Mouse (Mus musculus): ENCODE measurements around the gene Ppp4r4. TPM values are rescaled to one million over a fixed set of nuclear protein-coding genes. Genes with fewer than 3 reads are reported as not detected.
"Not testable (repeated sequence)": the region's sequence is repeated elsewhere in the genome, so short reads cannot be mapped to it uniquely, and the experiment has no call there.

Gene Ppp4r4
- total RNA-seq, 1 experiment from 2014 or later: 5.3 TPM

DNA sequence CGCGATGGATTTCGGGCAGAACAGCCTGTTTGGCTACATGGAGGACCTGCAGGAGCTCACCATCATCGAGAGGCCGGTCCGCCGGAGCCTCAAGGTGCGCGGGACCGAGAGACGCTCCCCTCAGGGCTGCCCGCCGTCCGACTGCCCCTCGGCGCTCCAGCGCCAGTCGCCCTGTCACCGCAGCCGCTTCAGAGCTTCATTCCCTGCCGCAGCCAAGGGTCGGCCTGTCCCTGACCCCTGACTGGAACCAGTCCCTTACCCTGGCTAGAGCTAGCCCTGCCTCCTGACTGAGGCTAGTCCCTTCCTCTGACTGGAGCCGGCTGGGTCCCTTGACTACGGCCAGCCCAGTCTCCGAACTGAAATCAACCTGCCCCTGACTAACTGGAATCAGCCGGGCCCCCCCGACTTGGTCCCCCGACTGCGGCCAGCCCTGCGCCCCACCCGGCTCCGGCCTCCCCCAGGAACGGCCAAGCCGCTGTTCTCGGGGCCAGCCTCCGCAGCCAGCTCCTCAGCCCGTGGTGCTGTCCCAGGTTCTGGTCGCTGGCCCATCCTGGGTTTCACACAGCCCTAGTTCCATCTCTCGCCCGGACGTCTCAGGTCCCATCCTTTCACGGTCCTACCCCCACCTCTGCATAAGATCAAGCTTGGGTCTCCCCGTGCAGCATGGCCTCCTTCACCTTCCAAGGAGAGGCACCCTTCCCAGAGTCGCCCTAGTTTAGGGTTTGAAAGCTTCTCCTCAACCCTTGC lies 739 bp downstream of the Ppp4r4 start:
- DNase-seq: peak; percentile 46

DNA sequence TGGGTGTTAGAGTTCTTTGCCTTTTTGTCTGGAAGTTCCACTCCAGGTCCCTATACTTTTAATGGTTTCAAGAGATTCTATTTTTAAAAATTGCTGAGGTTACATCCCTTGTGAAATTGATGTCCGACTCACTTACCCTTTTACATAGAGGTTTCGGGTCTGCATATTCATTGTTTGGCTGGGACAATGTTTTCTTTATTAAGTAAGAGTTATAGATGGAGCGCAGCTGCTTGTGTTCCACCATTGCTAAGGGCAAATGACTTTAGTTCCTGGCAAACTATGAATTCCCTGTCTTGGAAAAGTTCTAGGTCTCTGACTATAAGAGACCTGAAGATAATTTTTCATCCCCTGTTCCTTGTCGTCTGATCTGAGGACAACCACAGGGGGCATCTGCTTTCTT lies 8.3 kb downstream of the Ppp4r4 start:
- no peak for DNase-seq

DNA sequence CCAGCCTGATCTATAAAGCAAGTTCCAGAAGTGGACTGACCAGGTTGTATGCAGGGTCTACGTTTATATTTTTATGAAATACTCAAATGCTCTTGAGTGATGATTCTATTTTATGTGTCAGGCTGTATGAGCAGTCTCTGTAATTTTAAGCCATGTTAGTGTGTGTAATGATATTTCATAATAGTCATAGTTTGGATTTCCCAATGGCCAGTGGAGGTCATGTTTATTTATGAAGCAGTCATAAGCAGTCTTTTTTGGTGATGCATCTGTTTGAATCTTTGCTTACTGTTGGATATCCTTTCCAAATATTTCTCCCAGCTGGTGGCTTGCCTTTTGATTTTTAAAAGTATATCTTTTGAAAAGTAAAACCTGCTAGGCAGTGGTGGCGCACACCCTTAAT lies 11.3 kb downstream of the Ppp4r4 start:
- no peak for DNase-seq

DNA sequence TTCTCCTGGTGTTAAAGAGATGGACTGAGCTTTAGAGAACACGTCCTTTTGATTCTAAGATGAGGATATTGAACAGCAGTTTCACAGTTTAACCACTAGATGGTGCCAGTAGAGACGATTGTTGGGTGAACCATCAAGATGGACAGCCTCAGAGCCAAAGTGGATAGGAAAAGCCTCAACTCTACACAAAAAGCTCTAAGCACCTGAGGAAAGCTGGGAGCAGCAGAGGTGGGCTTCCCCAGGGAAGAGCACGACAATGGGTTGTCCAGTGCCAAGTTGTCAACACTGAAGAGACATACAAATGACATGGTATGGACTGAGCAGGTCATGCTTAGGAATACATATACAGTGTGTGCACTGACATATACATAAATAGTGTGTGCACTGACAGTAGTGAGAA lies 12.1 kb downstream of the Ppp4r4 start:
- no peak for DNase-seq

DNA sequence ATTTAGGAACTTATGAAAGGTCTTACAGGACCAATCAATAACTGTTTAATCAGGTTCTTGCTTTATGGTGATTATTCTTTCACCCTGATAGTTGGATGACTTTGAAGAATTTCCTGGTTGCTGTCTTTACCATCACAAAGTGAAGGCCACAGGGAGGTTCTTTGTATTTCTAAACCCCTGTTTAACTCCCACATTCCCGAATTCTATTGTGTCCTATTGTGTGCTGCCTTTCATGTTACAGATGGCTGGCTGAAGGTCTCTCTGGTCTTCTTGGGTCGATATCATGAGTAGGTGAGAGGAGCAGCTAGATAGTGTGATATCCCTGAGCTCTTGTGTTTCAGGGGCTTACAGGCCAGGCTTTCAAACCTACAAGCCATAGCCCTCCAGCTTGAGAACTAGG lies 15.4 kb downstream of the Ppp4r4 start:
- no peak for DNase-seq

DNA sequence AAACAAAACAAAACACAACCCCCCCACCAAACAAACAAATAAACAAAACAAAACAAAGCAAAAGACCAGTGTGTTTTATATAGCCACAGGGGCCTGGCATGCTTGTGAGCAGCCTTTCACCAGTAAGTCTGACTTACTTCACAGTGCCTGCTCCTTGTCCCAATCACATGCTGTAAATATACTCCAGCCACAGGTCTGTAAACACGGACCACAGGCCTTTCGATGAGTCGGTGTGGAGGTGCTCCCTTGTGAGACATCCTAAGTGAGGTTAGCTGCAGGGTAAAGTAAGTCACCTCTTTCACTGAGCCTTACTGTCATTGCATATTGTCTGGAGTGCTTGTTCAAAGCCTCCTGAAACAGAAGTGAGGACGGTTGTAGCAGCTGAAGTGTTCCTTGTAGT lies 16.4 kb downstream of the Ppp4r4 start:
- no peak for DNase-seq

DNA sequence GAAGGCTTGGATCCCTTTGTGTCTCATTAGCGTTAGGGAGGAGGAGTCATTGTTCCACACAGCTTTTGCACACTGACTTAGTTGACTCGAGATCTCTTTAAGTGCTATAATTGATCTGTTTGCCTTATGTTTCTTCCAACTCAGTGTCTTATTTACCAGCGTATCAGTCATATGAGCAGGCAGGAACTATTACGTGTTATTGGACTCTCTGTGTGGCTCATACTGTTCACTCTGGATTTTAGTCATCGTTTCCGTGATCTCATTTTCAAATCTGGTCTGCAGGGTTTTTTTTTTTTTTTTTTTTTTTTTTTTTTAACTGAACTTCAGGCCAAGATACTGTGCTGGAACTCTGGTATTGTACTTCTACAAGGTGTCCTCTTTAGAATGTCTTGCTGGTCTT lies 18.0 kb downstream of the Ppp4r4 start:
- no peak for DNase-seq

DNA sequence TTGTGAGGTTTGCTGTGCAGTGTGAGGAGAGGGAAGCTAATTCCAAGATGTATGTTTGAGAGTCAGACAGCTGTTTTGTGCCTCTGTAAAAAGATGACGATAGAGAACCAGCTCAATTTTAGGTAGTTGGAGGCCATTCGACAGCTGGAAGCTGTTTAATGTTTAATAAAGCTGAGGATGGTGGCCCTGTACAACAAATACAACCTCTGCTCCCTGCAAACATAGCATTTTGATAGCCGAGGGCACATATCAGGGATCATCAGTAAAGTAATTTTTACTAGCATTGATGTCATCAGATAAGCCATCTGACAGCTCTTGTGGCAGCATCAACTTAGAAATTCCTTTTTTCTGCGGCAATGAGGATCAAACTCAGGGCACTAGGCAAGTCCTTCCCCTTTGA lies 19.3 kb downstream of the Ppp4r4 start:
- DNase-seq: no peak

DNA sequence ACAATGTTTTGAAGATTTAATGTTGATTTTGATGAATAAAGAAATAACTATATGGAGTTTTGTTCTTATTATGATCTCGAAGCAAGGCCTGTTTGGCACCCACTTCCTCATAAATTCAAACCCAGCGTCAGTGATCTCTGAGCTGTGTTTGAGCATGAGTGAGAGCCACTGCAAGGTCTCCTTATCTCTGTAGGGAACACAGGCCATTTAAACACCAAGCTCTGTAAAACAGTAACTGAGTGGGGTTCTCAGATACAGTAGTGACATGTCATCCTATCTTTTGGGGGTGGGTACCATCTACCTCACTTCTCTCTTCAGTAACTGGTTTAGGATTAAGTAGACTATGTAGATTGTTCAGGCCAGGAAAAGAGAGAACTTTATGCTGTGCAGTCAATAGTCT lies 20.4 kb downstream of the Ppp4r4 start:
- DNase-seq: no peak

DNA sequence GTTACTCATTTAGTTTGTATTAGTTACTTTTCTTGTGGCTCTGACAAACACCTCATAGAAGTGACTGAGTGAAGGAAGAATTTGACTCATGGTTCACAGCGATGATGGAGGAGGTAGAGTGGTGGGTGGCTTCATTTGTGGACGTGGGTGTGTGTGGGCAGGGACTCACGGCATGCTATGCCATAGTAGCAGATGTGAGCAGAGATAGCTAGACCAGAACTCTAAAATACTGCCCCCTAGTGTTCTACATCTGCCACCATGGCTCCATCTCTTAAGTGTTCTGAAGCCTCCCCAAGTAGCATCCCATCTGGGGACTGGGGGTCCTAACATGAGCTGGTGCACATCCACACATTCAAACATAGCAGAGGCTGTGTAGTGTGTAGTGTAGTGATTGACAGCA lies 21.4 kb downstream of the Ppp4r4 start:
- no peak for DNase-seq

DNA sequence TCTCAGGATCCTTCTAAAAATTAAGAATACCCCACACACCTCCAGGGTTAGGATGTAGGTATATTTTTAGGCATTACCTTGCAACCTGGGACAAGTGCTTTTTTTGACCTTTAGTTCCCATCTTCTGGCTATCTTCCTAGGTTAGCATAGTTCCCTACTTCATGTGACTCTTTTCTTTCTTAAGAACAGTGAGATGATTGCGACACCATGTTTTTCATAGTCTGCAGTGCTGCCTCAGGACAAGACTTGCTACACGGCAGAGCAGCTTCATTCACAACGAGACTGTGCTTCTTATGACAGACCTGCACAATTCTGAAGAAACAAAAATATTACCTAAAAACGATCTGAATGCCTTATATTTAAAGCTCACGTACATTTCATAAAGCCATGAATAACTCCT lies 24.8 kb downstream of the Ppp4r4 start:
- no peak for DNase-seq

DNA sequence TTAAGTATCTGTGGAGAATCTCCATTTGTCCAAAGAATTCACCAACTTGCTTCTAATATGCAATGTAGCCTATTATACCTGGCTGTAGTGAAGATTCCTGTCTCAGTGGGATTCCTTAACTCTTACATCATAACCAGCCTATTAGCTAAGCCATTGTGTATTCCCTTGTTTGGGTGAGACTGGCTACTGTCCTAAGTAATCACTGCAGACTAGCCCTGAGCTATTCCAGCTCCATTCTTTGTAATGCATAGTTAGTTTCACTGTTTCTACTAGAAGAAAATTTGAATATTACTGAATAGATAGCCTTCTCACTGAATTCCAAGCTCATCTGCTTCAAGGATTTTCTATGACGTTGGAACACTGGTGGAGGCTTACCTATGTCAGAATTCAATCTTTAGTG lies 32.6 kb downstream of the Ppp4r4 start:
- no peak for DNase-seq

DNA sequence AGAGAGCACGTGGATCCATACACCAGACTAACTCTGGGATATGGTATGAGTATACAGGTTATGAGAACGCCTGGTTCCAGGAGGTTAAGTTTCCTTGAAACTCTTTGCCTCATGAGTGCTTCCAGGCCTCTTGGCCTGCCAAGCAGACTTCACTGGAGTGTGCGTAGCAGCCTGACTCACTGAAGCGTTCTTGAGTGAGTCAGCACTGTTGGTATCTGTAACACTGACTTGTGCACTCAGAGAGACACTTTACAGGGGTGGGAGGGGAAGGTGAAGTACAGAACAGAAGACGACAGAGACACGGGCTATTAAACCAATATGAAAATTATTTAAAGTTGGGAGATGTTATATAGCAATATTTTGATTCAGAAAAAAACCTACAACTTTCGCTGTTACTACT lies 33.1 kb downstream of the Ppp4r4 start:
- peak; percentile 16 for DNase-seq

DNA sequence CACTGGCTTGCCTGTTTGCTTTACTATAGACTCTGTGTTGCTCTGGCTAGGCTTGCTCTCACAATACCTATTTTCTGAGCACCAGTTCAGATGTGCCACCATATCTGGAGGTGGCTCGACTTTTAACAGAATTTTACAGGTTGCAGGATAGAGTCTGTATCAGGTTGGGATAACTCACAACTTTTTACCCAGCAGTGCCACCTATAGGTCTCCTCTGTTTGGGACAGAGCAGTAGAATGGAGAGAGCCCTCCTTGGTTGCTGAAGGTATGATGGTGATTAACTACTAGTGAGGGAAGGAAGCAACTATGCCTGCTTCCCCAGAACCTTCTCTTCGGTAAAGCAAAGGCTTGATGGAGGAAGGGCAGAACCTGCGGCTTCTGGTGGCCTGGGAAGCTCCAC lies 35.0 kb downstream of the Ppp4r4 start:
- DNase-seq: no peak

DNA sequence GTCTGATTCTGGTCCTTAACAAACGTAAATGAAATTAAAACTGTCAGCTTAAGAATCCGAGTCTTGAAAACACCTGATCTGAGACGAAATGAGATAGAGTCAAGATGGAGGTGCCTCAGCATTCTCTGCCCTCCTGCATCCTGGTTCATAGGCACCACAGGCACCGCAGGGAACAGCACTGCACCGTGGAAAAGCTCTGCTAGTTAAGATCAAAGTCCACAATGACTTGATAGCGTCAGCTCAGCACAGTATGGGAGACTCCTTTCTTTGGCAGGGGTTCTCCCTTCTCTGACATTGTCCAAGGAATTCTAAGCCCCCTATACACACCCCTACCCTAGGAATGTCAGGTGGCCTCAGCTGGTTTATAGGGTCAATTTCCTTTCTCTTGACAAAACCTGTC lies 37.6 kb downstream of the Ppp4r4 start:
- no peak for DNase-seq

DNA sequence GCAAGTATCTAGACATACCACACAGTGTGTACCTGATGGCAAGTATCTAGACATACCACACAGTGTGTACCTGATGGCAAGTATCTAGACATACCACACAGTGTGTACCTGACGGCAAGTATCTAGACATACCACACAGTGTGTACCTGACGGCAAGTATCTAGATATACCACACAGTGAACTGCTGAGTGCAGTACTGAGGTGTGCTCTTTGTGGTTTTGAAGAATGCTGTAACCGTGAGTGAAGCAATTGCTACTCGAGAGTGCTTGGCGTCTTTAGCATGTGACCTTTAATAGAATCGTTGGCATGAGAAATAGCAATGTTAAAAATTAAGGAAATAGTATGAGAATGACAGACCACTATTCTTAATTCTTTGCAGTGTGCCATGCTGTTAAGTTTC lies 46.1 kb downstream of the Ppp4r4 start:
- DNase-seq: not testable (repeated sequence)

DNA sequence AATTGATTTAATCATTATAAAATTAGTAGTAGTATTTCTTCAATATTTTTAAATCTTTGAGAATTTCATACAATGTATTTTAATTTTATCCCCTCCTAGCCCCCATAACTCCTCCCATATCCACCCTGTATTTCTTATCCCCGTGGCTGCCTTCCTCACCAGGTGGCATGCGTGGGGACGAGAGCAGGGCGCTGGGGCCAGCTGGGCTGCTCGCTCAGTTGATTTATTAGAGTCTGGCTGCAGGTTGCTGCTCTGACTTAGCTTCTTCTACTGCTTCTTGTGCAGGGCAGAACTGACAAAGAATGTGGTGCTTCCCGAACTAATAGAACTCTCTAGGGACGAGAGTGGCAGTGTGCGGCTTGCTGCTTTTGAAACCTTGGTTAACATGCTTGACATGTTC lies 51.7 kb downstream of the Ppp4r4 start:
- DNase-seq: no peak

DNA sequence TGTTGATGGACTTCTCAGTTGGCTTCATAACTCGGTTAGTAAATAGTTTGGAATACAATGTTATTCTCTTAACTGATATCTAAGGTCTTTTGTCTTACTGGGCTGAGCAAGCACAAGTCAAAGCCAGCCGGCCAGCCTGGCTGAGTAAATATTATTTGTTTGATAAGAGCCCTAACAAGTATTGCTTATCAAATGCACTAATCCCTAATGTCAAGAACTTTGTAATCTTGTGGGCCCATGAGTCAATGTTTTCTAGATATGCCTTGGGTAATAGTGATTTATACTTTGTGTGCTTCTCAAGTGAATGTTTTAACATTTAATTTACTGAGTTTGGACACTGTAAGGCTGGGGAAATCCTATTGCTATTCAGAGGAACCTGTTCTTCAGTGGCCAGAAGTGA lies 66.3 kb downstream of the Ppp4r4 start:
- DNase-seq: no peak

DNA sequence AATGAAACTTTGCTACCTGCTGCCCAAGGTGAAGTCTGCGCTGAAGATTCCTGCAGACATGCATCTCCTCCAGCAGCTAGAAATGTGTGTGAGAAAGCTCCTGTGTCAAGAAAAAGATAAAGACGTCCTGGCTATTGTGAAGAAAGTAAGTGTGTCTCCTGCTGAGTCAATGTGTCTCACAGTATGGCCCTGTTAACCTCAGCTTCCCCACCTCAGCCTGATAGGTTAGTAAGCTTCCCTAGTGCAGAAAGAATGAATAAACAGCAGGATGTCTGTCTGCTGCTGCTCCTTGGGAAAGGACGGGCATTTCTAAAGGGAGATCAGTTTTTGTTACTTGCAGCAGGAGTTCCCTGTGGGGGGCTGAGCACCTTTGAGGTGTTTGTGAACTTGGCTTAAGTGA lies 68.3 kb downstream of the Ppp4r4 start:
- no peak for DNase-seq

DNA sequence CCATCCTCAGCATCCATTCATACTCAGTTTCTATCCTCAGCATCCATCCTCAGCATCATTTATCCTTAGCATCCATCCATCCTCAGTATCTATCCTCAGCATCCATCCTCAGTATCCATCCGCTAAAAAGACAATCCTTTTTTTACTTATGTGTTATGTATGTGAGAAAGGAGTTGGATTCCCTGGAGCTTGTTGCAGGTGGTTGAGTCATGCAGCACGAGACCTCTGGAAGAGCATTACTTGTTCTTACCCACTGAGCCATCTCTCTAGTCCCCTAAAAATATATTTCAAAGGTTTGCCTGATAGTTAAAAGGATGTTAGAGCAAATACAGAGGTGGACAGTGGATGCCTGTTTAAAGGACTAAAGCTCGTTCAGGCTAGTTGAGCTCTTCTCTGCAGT lies 69.8 kb downstream of the Ppp4r4 start:
- no peak for DNase-seq

DNA sequence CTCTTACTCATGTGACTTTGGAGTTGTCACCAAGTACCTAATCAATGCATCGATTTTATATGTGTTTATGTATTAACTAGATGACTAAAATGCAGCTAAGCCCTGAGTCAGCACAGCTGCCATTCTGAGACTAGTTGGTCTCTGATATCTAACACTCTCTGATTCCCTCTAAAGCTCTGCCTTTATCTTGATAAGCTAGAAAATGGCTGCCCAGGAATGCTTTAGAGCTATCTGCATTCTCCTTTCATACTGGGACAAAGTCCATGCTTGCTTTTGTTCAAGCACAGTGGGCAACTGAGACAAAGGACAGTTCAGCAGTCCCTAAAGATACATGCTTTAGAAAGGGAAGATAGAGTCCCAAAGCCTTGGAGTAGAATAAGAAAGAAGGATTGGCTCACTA lies 83.1 kb downstream of the Ppp4r4 start:
- DNase-seq: no peak

DNA sequence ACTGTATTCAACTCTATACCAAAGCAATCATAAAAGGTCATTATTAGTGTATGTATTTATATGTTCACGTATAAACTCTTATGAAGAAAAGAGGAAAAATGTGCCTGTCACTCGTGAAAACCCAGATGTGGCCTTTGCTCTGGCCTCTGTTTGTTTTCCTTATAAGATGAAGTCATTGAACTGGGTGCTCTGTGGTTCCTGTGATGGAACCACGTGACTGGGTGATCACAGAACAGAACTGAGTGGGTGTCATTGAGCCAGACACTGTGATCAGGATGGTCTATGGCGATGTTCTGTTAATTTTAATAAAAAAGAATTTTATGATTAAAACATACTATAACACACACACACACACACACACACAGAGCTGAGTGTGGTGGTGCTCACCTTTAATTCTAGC lies 83.7 kb downstream of the Ppp4r4 start:
- DNase-seq: no peak

DNA sequence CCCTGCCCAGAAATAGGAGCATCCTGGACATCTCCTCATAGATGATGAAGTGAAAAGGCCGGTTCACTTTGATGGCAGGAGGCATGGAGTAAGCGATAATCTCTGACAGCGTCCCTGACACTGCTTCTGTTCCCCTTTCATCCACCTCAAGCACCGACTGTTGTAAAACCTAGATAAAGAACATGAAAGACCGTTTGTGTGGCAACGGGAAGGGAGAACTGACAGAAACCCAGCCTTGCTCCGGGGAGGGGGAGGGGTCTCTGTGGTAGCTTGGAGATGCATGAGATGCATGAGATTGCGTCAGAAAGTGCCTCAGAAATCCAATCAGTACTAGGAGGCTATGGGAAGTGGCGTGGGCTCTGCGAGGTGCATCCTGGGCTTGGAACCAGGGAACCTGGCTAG lies 84.8 kb downstream of the Ppp4r4 start:
- DNase-seq: no peak

DNA sequence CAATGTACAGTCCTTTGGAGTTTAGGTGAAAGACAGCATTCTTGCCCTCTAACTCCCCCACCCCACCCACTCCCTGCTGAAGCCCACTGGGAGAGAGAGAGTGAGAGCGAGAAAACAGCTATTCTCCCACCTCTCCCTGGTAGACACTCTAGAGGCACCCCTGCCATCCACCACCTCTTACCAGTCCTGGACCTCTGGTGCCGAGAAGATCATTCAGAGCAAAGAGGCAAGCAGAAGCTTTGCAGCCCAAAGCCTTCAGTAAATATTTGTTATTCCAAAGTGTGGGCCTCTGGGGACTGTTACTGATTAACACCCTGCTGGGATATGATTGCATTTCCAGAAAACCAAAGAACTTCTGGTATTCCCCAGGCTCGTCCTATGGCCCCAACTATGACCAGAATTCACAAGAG lies 99.1 kb downstream of the Ppp4r4 start, which contains the start of gene Serpina10:
Gene Serpina10 (minus strand): TSS at position 242 of the 410 bp plus-strand sequence.
- DNase-seq: no peak

DNA sequence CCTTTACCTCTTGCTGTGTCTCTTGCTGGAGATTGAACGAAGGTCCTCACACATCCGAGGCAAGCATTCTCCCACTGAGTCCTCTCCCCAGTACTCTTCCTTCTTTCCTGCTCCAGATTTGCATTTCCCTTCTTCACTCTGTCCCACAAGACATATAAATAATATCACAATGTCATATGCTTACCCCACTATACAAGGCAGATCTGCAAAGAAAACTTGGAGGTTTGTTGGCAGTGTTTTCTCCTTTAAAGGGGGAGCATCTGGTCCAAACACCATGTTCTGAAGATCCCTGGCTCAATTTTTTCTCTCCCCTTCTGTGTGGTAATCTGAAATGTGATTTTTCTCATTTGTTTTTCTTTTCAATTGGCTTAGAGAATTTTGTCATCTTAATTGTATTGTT lies 102.3 kb downstream of the Ppp4r4 start:
- DNase-seq: no peak

Data from adrenal gland, postnatal 25 days (tissue).